Mouse (Mus musculus) hindbrain, embryonic 12.5 days (tissue): ENCODE results near the gene Gab2. TPM values are rescaled to one million over a fixed set of nuclear protein-coding genes. Genes with fewer than 3 reads are reported as not detected.

ENCODE experiments used
- ATAC-seq: fragments of 200-750 bp; cut with Nextera tagmentation; 2 replicates; pipeline ENCODE4 v1.8.0; 2017; ENCODE audit warnings: moderate TSS enrichment; ENCODE audit not compliant: low FRiP score
- H3K27ac ChIP-seq: fragments of 300-500 bp; sonication (generic); 2 replicates; pipeline ENCODE4 v1.5.1; 2016; ENCODE audit warnings: mild to moderate bottlenecking
- H3K27me3 ChIP-seq: fragments of 300-500 bp; sonication (generic); 2 replicates; pipeline ENCODE4 v1.6.1; 2016; ENCODE audit warnings: mild to moderate bottlenecking
- H3K36me3 ChIP-seq: fragments of 300-500 bp; sonication (generic); 2 replicates; pipeline ENCODE4 v1.6.1; 2016; ENCODE audit warnings: mild to moderate bottlenecking
- H3K4me1 ChIP-seq: fragments of 300-500 bp; sonication (generic); 2 replicates; pipeline ENCODE4 v1.6.1; 2016
- H3K4me2 ChIP-seq: fragments of 300-500 bp; sonication (generic); replicated peaks from 2 replicates; pipeline ENCODE4 v1.6.1; 2016; ENCODE audit warnings: mild to moderate bottlenecking
- H3K4me3 ChIP-seq: fragments of 300-500 bp; sonication (generic); 2 replicates; pipeline ENCODE4 v1.5.1; 2016; ENCODE audit warnings: mild to moderate bottlenecking
- H3K9ac ChIP-seq: fragments of 300-500 bp; sonication (generic); 2 replicates; pipeline ENCODE4 v1.6.1; 2016; ENCODE audit warnings: mild to moderate bottlenecking, moderate library complexity
- H3K9me3 ChIP-seq: fragments of 300-500 bp; sonication (generic); replicated peaks from 2 replicates; pipeline ENCODE4 v1.6.1; 2016; ENCODE audit warnings: mild to moderate bottlenecking
- WGBS: fragments of 180-500 bp; shearing (Covaris S2); methylation state at CpG from one replicate; pipeline ENCODE4 v1.1.7; 2016; 5-methylcytosine and 5-hydroxymethylcytosine counted together
- polyA plus RNA-seq: library from polyadenylated mRNA; unstranded; fragments of >200 nt; fragmentation: Nextera tagmentation; extraction: Ambion mirVana; gene quantifications from 2 replicates; pipeline ENCODE4 v1.2.1, GENCODE M21; 2016

Gene Gab2
- 16.1 and 16.4 TPM in 2 replicates for polyA plus RNA-seq

DNA sequence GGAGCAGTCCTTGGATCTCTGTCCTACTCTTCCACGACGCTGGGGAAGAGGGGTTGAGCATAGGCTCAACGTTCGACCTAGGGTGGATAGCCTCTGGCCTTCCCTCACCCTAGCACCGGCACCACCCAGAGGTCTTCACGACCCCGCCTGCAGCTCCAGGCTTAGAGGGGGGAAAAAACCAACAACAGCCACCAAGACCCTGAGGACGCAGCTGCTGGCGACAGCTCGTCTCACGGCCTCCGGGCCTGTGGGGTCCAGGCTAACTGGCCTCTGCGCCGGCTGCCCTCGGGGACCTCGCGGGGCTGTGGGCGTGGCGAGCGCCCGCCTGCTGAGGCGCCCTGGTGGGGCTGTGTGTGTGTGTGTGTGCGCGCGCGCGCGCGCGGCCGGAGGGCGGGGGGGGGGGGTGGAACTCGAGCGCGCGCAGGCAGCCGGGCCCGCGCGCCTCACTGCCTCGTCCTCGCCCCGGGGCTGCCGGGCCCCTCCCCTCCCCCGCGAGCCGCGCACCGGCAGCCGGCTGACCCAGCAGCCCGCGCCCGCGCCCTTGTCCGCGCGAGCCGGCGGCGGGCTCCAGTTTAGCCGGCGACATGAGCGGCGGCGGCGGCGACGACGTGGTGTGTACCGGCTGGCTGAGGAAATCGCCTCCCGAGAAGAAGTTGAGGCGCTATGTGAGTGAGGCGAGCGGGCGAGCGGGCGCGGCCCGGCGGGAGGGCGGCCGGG is at the start of gene Gab2:
Gene Gab2, plus strand, starts transcription at position 345 of the 717 bp plus-strand sequence.
- Histone ChIP-seq H3K4me1 (peaks cover 16% of the 10 kb centered on the region), H3K9me3 (no peaks in the 10 kb centered on the region), H3K4me3 (peak within 1 kb of the TSS; percentile 85), H3K27me3 (no peaks in the 10 kb centered on the region), H3K27ac (peak within 1 kb of the TSS; percentile 87), H3K36me3 (no peaks in the 10 kb centered on the region), H3K4me2 (peak within 1 kb of the TSS; percentile 85), H3K9ac (peak within 1 kb of the TSS; percentile 96)
- peak; percentile 89 for ATAC-seq
- under 1% methylated on average over 43 of the region's 83 CpGs for WGBS

GRCm38 (mm10) chr7:97032412-97032811 is 49.0 kb upstream of the Gab2 start:
- H3K9ac ChIP-seq = no peak overlapping the region
- H3K27me3 ChIP-seq = no peaks in the 10 kb centered on the region
- no peaks in the 10 kb centered on the region for H3K36me3 ChIP-seq
- no peaks in the 10 kb centered on the region for H3K9me3 ChIP-seq
- H3K4me2 ChIP-seq = no peak overlapping the region
- no peak for ATAC-seq
- no peak overlapping the region for H3K4me3 ChIP-seq
- H3K4me1 ChIP-seq = no peaks in the 10 kb centered on the region
- no peak overlapping the region for H3K27ac ChIP-seq
- 87% methylated on average over 2 of the region's 2 CpGs for WGBS

DNA sequence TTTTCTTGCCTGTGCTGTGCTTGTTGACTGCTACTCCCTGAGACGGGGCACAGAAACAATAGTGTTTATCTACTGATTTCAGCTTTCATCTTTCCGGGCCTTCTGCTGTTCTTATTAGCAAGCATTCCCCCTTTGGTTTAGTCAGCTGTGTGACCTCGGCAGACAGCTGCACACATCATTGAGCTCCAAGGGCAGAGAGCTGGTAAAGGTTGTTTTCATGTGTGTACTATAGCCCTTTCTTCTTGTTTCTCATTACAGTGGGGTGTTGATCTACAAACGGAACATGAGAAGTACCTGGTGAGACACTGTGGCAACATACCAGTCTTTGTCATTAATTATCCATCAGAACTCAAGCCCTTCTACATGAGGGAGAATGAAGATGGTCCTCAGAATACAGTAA is 41.7 kb upstream of the Gab2 start:
- Histone ChIP-seq H3K27me3 (no peaks in the 10 kb centered on the region), H3K9me3 (no peaks in the 10 kb centered on the region), H3K4me3 (no peak overlapping the region), H3K36me3 (no peaks in the 10 kb centered on the region; the same call in 1 of the 2 replicates), H3K27ac (no peak overlapping the region), H3K4me2 (no peak overlapping the region), H3K9ac (no peak overlapping the region), H3K4me1 (no peaks in the 10 kb centered on the region)
- WGBS = 64% methylated on average over 4 of the region's 4 CpGs
- no peak for ATAC-seq

DNA sequence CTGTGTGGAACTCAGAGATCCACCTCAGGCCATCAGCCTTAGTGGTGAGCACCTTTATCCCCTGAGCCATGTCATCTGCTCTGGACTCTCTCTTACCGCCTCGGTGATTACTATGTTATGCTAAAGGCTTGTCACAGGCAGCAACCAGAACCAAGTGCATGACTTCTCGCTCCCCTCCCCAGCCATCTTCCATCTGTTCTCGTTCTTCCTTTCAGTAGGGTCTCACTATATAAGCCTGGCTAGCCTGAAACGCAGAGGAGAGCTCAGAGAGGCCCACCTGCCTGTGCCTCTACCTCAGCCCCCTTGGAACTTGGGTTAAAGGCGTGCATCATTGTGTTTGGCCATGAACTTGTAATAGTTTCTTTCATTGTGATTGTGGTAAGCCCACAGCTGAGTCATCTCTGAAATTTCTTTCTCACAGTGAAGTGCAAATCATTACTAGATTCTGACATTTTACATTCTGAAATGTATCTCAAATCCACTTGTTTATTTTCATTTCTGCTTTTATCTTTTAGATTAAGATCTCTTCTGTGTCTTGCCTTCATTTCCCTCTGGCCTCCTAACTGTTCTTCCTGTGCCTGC is 39.4 kb upstream of the Gab2 start:
- H3K4me2 ChIP-seq = no peak overlapping the region
- H3K9me3 ChIP-seq = no peaks in the 10 kb centered on the region
- H3K4me1 ChIP-seq = no peaks in the 10 kb centered on the region
- WGBS = 89% methylated on average over 6 of the region's 6 CpGs
- ATAC-seq = no peak
- no peak overlapping the region for H3K9ac ChIP-seq
- H3K27me3 ChIP-seq = no peaks in the 10 kb centered on the region
- H3K4me3 ChIP-seq = no peak overlapping the region
- no peak overlapping the region for H3K27ac ChIP-seq
- H3K36me3 ChIP-seq = no peaks in the 10 kb centered on the region; the same call in 1 of the 2 replicates

- H3K4me3 ChIP-seq = no peak overlapping the region
- no peaks in the 10 kb centered on the region for H3K27me3 ChIP-seq
- no peak overlapping the region for H3K9ac ChIP-seq
- ATAC-seq = no peak
- no peaks in the 10 kb centered on the region; the same call in 1 of the 2 replicates for H3K36me3 ChIP-seq
- no peaks in the 10 kb centered on the region for H3K9me3 ChIP-seq
- no peaks in the 10 kb centered on the region for H3K4me1 ChIP-seq
- 94% methylated on average over 1 of the region's 1 CpGs for WGBS
- no peak overlapping the region for H3K4me2 ChIP-seq
- no peak overlapping the region for H3K27ac ChIP-seq
Observed at GRCm38 (mm10) chr7:97042981-97043380, 38.4 kb upstream of the Gab2 start.

- WGBS = 94% methylated on average over 2 of the region's 2 CpGs
- no peaks in the 10 kb centered on the region for H3K36me3 ChIP-seq
- no peaks in the 10 kb centered on the region for H3K9me3 ChIP-seq
- H3K27me3 ChIP-seq = no peaks in the 10 kb centered on the region
- H3K4me3 ChIP-seq = no peak overlapping the region
- no peaks in the 10 kb centered on the region for H3K4me1 ChIP-seq
- H3K9ac ChIP-seq = no peak overlapping the region
- H3K4me2 ChIP-seq = no peak overlapping the region
- no peak overlapping the region for H3K27ac ChIP-seq
- ATAC-seq = no peak
Observed at GRCm38 (mm10) chr7:97060966-97061365, 20.4 kb upstream of the Gab2 start.

GRCm38 (mm10) chr7:97071512-97071911 is 9.9 kb upstream of the Gab2 start:
- no peak overlapping the region for H3K9ac ChIP-seq
- no peaks in the 10 kb centered on the region for H3K27me3 ChIP-seq
- 80% methylated on average over 3 of the region's 3 CpGs for WGBS
- no peak overlapping the region for H3K4me3 ChIP-seq
- no peak overlapping the region for H3K27ac ChIP-seq
- no peaks in the 10 kb centered on the region for H3K4me1 ChIP-seq
- no peak for ATAC-seq
- no peaks in the 10 kb centered on the region for H3K36me3 ChIP-seq
- no peaks in the 10 kb centered on the region for H3K9me3 ChIP-seq
- no peak overlapping the region for H3K4me2 ChIP-seq

GRCm38 (mm10) chr7:97072061-97072460 is 9.3 kb upstream of the Gab2 start:
- H3K4me3 ChIP-seq = no peak overlapping the region
- no peak for ATAC-seq
- 85% methylated on average over 5 of the region's 5 CpGs for WGBS
- no peaks in the 10 kb centered on the region for H3K9me3 ChIP-seq
- no peak overlapping the region for H3K27ac ChIP-seq
- H3K9ac ChIP-seq = no peak overlapping the region
- H3K4me2 ChIP-seq = no peak overlapping the region
- H3K27me3 ChIP-seq = no peaks in the 10 kb centered on the region
- H3K4me1 ChIP-seq = no peaks in the 10 kb centered on the region
- no peaks in the 10 kb centered on the region for H3K36me3 ChIP-seq

- H3K36me3 ChIP-seq = no peaks in the 10 kb centered on the region
- no peaks in the 10 kb centered on the region for H3K9me3 ChIP-seq
- no peaks in the 10 kb centered on the region for H3K27me3 ChIP-seq
- no peak overlapping the region for H3K4me2 ChIP-seq
- 78% methylated on average over 1 of the region's 1 CpGs for WGBS
- H3K4me3 ChIP-seq = no peak overlapping the region
- no peak overlapping the region for H3K27ac ChIP-seq
- H3K4me1 ChIP-seq = peaks cover 6% of the 10 kb centered on the region; the same call in 1 of the 2 replicates
- no peak for ATAC-seq
- H3K9ac ChIP-seq = no peak overlapping the region
Observed at GRCm38 (mm10) chr7:97074974-97075373, 6.4 kb upstream of the Gab2 start.

- Histone ChIP-seq H3K4me1 (peaks cover 6% of the 10 kb centered on the region; the same call in 1 of the 2 replicates), H3K36me3 (no peaks in the 10 kb centered on the region), H3K9ac (no peak overlapping the region), H3K27me3 (no peaks in the 10 kb centered on the region), H3K27ac (no peak overlapping the region), H3K9me3 (no peaks in the 10 kb centered on the region), H3K4me3 (no peak overlapping the region), H3K4me2 (no peak overlapping the region)
- no peak for ATAC-seq
Observed at GRCm38 (mm10) chr7:97076977-97077376, 4.4 kb upstream of the Gab2 start.

DNA sequence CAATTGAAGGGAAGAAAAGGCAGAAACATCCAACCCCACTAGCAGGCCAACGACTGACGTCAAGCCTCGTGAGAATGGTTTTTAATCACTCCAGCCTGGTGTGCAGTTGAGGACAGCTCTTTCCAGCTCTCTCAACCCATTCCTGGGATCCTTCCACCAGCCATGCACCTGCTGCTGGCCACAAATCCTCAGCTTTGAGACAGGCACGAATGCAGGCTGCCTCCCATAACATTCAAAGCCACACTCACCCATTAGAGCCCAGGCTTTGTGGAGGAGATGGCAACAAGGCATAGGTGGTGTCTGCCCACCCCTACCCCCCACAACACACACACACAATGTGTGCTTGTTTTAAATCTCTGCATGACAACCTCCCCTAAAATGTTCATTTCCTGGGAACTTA is 2.7 kb upstream of the Gab2 start:
- 51% methylated on average over 4 of the region's 4 CpGs for WGBS

GRCm38 (mm10) chr7:97079145-97079544 is 2.2 kb upstream of the Gab2 start:
- 15% methylated on average over 6 of the region's 6 CpGs for whole genome bisulfite sequencing
- Histone ChIP-seq H3K4me2 (no peak overlapping the region), H3K27ac (no peak overlapping the region), H3K4me1 (peaks cover 16% of the 10 kb centered on the region), H3K27me3 (no peaks in the 10 kb centered on the region), H3K9ac (no peak overlapping the region), H3K36me3 (no peaks in the 10 kb centered on the region), H3K4me3 (no peak overlapping the region), H3K9me3 (no peaks in the 10 kb centered on the region)
- ATAC-seq = no peak

More for the DNA sequence above, 2.7 kb upstream of the Gab2 start:
- no peak overlapping the region for H3K4me3 ChIP-seq
- no peak overlapping the region for H3K4me2 ChIP-seq
- no peaks in the 10 kb centered on the region for H3K27me3 ChIP-seq
- H3K9me3 ChIP-seq = no peaks in the 10 kb centered on the region
- no peak for ATAC-seq
- H3K4me1 ChIP-seq = peaks cover 16% of the 10 kb centered on the region
- no peaks in the 10 kb centered on the region for H3K36me3 ChIP-seq
- H3K9ac ChIP-seq = no peak overlapping the region
- H3K27ac ChIP-seq = no peak overlapping the region
